Mouse (Mus musculus) heart, postnatal 0 days (tissue): ENCODE measurements around the gene Thoc7. TPM values are rescaled to one million over a fixed set of nuclear protein-coding genes. Genes with fewer than 3 reads are reported as not detected.
"Not testable (repeated sequence)": the region's sequence is repeated elsewhere in the genome, so short reads cannot be mapped to it uniquely, and the experiment has no call there.

Experiments used
- ATAC-seq: fragments of 200-750 bp; cut with Nextera tagmentation; 2 replicates; pipeline ENCODE4 v1.8.0; 2017; ENCODE audit warnings: low read depth, moderate number of reproducible peaks, moderate library complexity; ENCODE audit not compliant: insufficient read depth
- DNase-seq: peaks from one replicate; pipeline ENCODE4 v3.0.0-alpha.2; 2016; ENCODE audit warnings: low spot score
- H3K27ac ChIP-seq: fragments of 300-500 bp; sonication (generic); 2 replicates; pipeline ENCODE4 v1.5.1; 2014; ENCODE audit warnings: low read depth, mild to moderate bottlenecking
- H3K27me3 ChIP-seq: fragments of 300-500 bp; sonication (generic); 2 replicates; pipeline ENCODE4 v1.6.1; 2014; ENCODE audit warnings: low read length, mixed read lengths; ENCODE audit not compliant: control insufficient read depth, insufficient read depth
- H3K36me3 ChIP-seq: fragments of 300-500 bp; sonication (generic); replicated peaks from 2 replicates; pipeline ENCODE4 v1.6.1; 2014; ENCODE audit warnings: low read length, mixed read lengths; ENCODE audit not compliant: control insufficient read depth, insufficient read depth
- H3K4me1 ChIP-seq: fragments of 300-500 bp; sonication (generic); 2 replicates; pipeline ENCODE4 v1.6.1; 2014; ENCODE audit warnings: antibody characterized with exemption; ENCODE audit not compliant: control insufficient read depth, insufficient read depth
- H3K4me2 ChIP-seq: fragments of 300-500 bp; sonication (generic); 2 replicates; pipeline ENCODE4 v1.6.1; 2014; ENCODE audit warnings: low read depth, mild to moderate bottlenecking, low read length, moderate library complexity
- H3K4me3 ChIP-seq: fragments of 300-500 bp; sonication (generic); 2 replicates; pipeline ENCODE4 v1.5.1; 2014; ENCODE audit warnings: low read depth, low read length
- H3K9ac ChIP-seq: fragments of 300-500 bp; sonication (generic); replicated peaks from 2 replicates; pipeline ENCODE4 v1.6.1; 2014; ENCODE audit warnings: low read depth, low read length, mixed read lengths
- H3K9me3 ChIP-seq: fragments of 300-500 bp; sonication (generic); replicated peaks from 2 replicates; pipeline ENCODE4 v1.6.1; 2016; ENCODE audit warnings: low read length; ENCODE audit not compliant: control insufficient read depth
- CTCF ChIP-seq: IDR thresholded peaks from 2 replicates; pipeline ENCODE4 v1.5.1; 2016; ENCODE audit warnings: antibody characterized with exemption, control low read depth, low read depth
- EP300 ChIP-seq: IDR thresholded peaks from 2 replicates; pipeline ENCODE4 v1.6.1; 2016; ENCODE audit warnings: antibody characterized with exemption, low read depth
- WGBS: fragments of 180-500 bp; shearing (Covaris S2); extraction: QIAGEN DNeasy Blood & Tissue Kit; methylation state at CpG from one replicate; pipeline ENCODE4 v1.1.7; 2014; 5-methylcytosine and 5-hydroxymethylcytosine counted together
- polyA plus RNA-seq: library from polyadenylated mRNA; unstranded; fragments of >200 nt; fragmentation: Nextera tagmentation; extraction: Ambion mirVana; gene quantifications from 2 replicates; pipeline ENCODE4 v1.2.1, GENCODE M21; 2015
- total RNA-seq: library from RNA; depleted of rRNA; stranded (reverse); fragments of >200 nt; gene quantifications from 2 replicates; pipeline ENCODE4 v1.2.3, GENCODE M21; 2014; ENCODE audit warnings: low replicate concordance

Gene Thoc7
- total and polyA plus RNA-seq, 2 experiments from 2014 or later: 86.7 to 198 TPM

DNA sequence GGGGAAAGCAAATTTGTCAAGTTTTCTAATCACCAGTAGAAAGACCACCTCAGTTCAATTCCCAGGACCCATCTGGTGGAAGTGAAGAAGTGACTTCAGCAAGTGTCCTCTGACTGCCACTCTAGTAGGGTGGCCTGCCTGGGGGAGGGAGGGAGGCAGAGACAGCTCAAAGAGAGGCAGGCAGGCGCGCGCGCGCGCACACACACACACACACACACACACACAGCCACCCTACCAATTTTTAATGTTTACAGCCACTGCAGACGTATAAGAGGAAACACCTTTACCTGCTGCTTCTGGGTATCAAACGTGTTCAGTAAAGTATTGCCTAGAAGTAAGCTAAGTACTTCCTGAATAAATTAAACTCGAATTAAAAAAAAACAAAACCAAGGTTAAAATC, 1.6 kb downstream of the Thoc7 start:
- TF ChIP-seq EP300 (no peak), CTCF (no peak)
- Histone ChIP-seq H3K4me2 (peak overlapping the region; percentile 83), H3K9me3 (no peaks in the 10 kb centered on the region), H3K4me1 (peaks cover 7% of the 10 kb centered on the region), H3K36me3 (no peaks in the 10 kb centered on the region; the same call in 1 of the 2 replicates), H3K27me3 (no peaks in the 10 kb centered on the region), H3K4me3 (peak overlapping the region; percentile 96), H3K9ac (peak overlapping the region; percentile 96), H3K27ac (0 out of 2 replicates have a peak overlapping the region, but pooled peaks have one; percentile 89)
- ATAC-seq: no peak
- 3% methylated on average over 9 of the region's 9 CpGs for WGBS
- DNase-seq: peak; percentile 54

DNA sequence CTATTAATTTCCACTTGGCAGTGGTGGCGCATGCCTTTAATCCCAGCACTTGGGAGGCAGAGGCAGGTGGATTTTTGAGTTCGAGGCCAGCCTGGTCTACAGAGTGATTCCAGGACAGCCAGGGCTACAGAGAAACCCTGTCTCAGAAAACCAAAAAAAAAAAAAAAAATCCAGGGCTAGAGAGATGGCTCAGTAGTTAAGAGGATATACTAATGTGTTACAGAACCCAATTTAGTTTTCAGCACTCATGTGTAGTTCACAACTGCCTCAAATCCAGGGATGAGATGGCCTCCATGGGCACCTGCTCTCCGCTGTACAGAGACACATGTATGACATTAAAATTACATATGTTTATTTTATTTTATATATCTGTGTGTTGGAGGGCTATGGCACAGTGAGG, 9.5 kb downstream of the Thoc7 start:
- peaks cover 51% of the 10 kb centered on the region for H3K36me3 ChIP-seq
- 95% methylated on average over 3 of the region's 3 CpGs for WGBS
- not testable (repeated sequence) for H3K9me3 ChIP-seq, H3K27ac ChIP-seq, ATAC-seq, DNase-seq, H3K4me3 ChIP-seq, H3K9ac ChIP-seq, H3K27me3 ChIP-seq, H3K4me1 ChIP-seq, H3K4me2 ChIP-seq

DNA sequence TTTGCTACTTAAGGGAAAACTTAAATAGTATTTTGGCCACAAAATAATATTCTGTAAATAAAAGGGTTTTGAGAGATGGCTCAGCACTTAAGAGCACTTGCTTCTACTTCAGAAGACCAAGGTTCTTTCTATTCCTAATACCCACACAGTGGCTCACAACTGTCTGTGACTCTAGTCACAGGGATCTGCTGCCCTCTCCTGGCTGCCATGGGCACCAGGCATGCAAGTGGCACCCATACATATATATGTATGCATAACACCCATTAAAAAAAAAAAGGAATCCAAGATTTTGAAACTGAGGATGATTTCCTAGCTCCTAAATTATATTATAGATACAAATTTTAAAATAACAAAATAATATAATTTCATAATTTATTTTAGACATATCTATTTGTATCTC, 11.3 kb downstream of the Thoc7 start:
- H3K36me3 ChIP-seq: peaks cover 56% of the 10 kb centered on the region
- no peaks in the 10 kb centered on the region for H3K27me3 ChIP-seq
- H3K4me3 ChIP-seq: no peak overlapping the region
- DNase-seq: no peak
- ATAC-seq: no peak
- H3K9me3 ChIP-seq: no peaks in the 10 kb centered on the region
- H3K9ac ChIP-seq: no peak overlapping the region
- H3K27ac ChIP-seq: no peak overlapping the region
- no peak overlapping the region for H3K4me2 ChIP-seq
- peak; percentile 52 for TF ChIP-seq CTCF
- TF ChIP-seq EP300: no peak
- peaks cover 5% of the 10 kb centered on the region; the same call in 1 of the 2 replicates for H3K4me1 ChIP-seq

DNA sequence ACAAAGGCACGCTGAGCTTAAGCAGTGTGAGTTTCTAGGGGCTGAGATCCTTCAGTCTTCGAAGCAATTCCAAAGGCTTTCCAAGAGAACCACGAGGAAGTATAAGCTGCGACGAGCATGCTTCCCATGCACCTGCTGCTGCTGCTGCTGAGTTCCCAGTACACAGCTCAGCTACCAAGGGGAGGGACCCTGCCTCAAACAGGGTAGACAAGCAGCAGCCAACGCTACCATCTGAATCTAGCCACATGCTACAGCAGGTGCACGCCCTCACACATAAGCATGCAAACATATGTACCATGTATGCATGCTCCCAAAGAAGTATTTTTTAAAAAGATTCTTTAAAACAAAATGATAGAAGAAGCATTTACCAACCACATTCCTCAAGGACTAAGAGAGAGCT, 13.3 kb downstream of the Thoc7 start:
- 91% methylated on average over 7 of the region's 7 CpGs for WGBS
- Histone ChIP-seq H3K36me3 (peaks cover 52% of the 10 kb centered on the region), H3K4me3 (no peak overlapping the region), H3K27me3 (no peaks in the 10 kb centered on the region), H3K4me2 (no peak overlapping the region), H3K27ac (no peak overlapping the region), H3K9me3 (0 out of 2 replicates have a peak, but pooled peaks cover 4% of the 10 kb centered on the region), H3K9ac (no peak overlapping the region), H3K4me1 (peaks cover 3% of the 10 kb centered on the region; the same call in 1 of the 2 replicates)
- ATAC-seq (no peak), DNase-seq (no peak)
- TF ChIP-seq CTCF (no peak), EP300 (no peak)

DNA sequence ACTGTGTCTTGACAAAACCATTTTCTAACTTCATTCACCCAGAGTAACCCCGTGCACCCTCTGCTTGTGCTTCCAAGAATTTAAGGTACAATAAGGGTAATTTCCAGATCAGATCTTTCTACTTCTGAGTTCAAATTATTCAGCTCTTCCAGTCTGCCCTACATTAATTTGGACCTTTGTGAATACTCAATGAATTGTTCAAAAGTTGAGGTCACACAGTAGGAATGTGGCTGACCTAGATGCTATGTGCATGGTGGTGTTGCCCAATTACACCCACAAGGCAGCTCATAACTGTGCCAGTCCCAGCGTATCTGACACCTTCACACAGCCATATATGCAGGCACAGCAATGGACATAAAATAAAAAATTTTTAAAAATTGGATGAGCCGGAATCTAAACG, 17.0 kb downstream of the Thoc7 start:
- Histone ChIP-seq H3K9me3 (0 out of 2 replicates have a peak, but pooled peaks cover 4% of the 10 kb centered on the region), H3K4me3 (no peak overlapping the region), H3K4me1 (no peaks in the 10 kb centered on the region), H3K4me2 (no peak overlapping the region), H3K36me3 (peaks cover 29% of the 10 kb centered on the region), H3K9ac (no peak overlapping the region), H3K27me3 (no peaks in the 10 kb centered on the region), H3K27ac (no peak overlapping the region)
- DNase-seq (no peak), ATAC-seq (no peak)
- TF ChIP-seq CTCF (no peak), EP300 (no peak)
- 89% methylated on average over 4 of the region's 4 CpGs for WGBS

DNA sequence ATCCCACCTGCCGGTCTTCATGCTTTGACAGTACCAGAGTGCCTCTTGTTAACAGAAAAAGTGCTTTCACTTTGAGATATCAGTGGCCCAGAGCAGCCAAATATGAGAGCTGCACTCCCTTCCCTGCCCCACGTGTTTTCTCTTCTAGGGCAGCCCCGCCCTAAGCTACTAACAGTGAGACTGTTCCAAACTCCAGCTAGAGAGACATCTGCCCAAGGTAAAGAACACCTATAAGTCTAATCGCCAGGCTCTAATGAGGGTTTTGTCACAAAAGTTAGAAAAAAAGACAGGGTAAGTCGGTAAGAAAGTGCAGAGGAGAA, 27.6 kb downstream of the Thoc7 start:
- no peak for TF ChIP-seq EP300
- TF ChIP-seq CTCF: no peak
- peak overlapping the region; percentile 51; the same call in 1 of the 2 replicates for H3K9ac ChIP-seq
- H3K27me3 ChIP-seq: no peaks in the 10 kb centered on the region
- no peaks in the 10 kb centered on the region for H3K36me3 ChIP-seq
- H3K9me3 ChIP-seq: peaks cover 6% of the 10 kb centered on the region; the same call in 1 of the 2 replicates
- no peaks in the 10 kb centered on the region for H3K4me1 ChIP-seq
- H3K4me2 ChIP-seq: peak overlapping the region; percentile 90
- WGBS: 33% methylated on average over 5 of the region's 5 CpGs
- DNase-seq (no peak), ATAC-seq (0 out of 2 replicates have a peak, but pooled peaks have one; percentile 51)
- no peak overlapping the region for H3K27ac ChIP-seq
- peak overlapping the region; percentile 55 for H3K4me3 ChIP-seq
